Comparison of ENCODE assay signal across 15 mouse cellular contexts in genomic region chrX:159159727-159160126, GRCm38 (mm10).
"Had no signal": no experiment of that assay in that cellular context is flagged by ENCODE, and none has a peak within 500 bp of the region (broad histone marks: within the 10 kb centered on the region; RNA-seq: fewer than 3 reads in every experiment).

No protein-coding gene starts in this region.

- H3K9me3 ChIP-seq: liver, embryonic 15.5 days; midbrain, embryonic 10.5 days; midbrain, embryonic 12.5 days; neural tube, embryonic 12.5 days had no signal

- H3K4me3 ChIP-seq: liver, embryonic 15.5 days; midbrain, embryonic 10.5 days; midbrain, embryonic 12.5 days; myocyte; neural tube, embryonic 12.5 days had no signal

- H3K27me3 ChIP-seq: liver, embryonic 15.5 days; midbrain, embryonic 12.5 days; neural tube, embryonic 12.5 days had no signal

- H3K36me3 ChIP-seq: liver, embryonic 15.5 days; midbrain, embryonic 10.5 days; midbrain, embryonic 12.5 days; neural tube, embryonic 12.5 days had no signal

- H3K9ac ChIP-seq: liver, embryonic 15.5 days; liver, postnatal 0 days; lung, embryonic 14.5 days; midbrain, embryonic 12.5 days; neural tube, embryonic 12.5 days had no signal

- H3K27ac ChIP-seq: liver, embryonic 15.5 days; midbrain, embryonic 10.5 days; midbrain, embryonic 12.5 days; neural tube, embryonic 12.5 days had no signal

- ATAC-seq: liver, postnatal 0 days; midbrain, embryonic 16.5 days had no signal

- H3K4me1 ChIP-seq: liver, embryonic 15.5 days; midbrain, embryonic 10.5 days; midbrain, embryonic 12.5 days; neural tube, embryonic 12.5 days had no signal

- H3K4me2 ChIP-seq: liver, embryonic 15.5 days; lung, embryonic 14.5 days; midbrain, embryonic 12.5 days; neural tube, embryonic 12.5 days had no signal

- DNase-seq: liver, postnatal 0 days; lung, postnatal 10 days; lung, postnatal 4 days; midbrain, embryonic 14.5 days; right cerebral cortex, postnatal 14 days; thymus, adult 18-20 months; thymus, postnatal 14 days; thymus, postnatal 4 days had no signal
